Mouse (Mus musculus) midbrain, embryonic 16.5 days (tissue): ENCODE results near the gene Scg5. TPM values are rescaled to one million over a fixed set of nuclear protein-coding genes. Genes with fewer than 3 reads are reported as not detected.

Experiments used
- ATAC-seq: fragments of 200-750 bp; cut with Nextera tagmentation; 2 replicates; pipeline ENCODE4 v1.8.0; 2017; ENCODE audit warnings: moderate TSS enrichment
- H3K27ac ChIP-seq: fragments of 300-500 bp; sonication (generic); 2 replicates; pipeline ENCODE4 v1.5.1; 2014; ENCODE audit warnings: mild to moderate bottlenecking, low read length, mixed read lengths
- H3K27me3 ChIP-seq: fragments of 300-500 bp; sonication (generic); 2 replicates; pipeline ENCODE4 v1.6.1; 2014; ENCODE audit warnings: low read depth, low read length, mixed read lengths; ENCODE audit not compliant: control insufficient read depth, insufficient read depth
- H3K36me3 ChIP-seq: fragments of 300-500 bp; sonication (generic); 2 replicates; pipeline ENCODE4 v1.6.1; 2014; ENCODE audit warnings: mild to moderate bottlenecking, low read length, moderate library complexity, mixed read lengths; ENCODE audit not compliant: control insufficient read depth, insufficient read depth
- H3K4me1 ChIP-seq: fragments of 300-500 bp; sonication (generic); 2 replicates; pipeline ENCODE4 v1.6.1; 2014; ENCODE audit warnings: mild to moderate bottlenecking, low read length, mixed read lengths; ENCODE audit not compliant: control insufficient read depth, insufficient read depth
- H3K4me2 ChIP-seq: fragments of 300-500 bp; sonication (generic); 2 replicates; pipeline ENCODE4 v1.6.1; 2014; ENCODE audit warnings: mild to moderate bottlenecking, low read length, mixed read lengths
- H3K4me3 ChIP-seq: fragments of 300-500 bp; sonication (generic); 2 replicates; pipeline ENCODE4 v1.5.1; 2014; ENCODE audit warnings: low read depth, mild to moderate bottlenecking, low read length, moderate library complexity, mixed read lengths
- H3K9ac ChIP-seq: fragments of 300-500 bp; sonication (generic); 2 replicates; pipeline ENCODE4 v1.6.1; 2014; ENCODE audit warnings: low read depth, low read length, mixed read lengths
- H3K9me3 ChIP-seq: fragments of 300-500 bp; sonication (generic); replicated peaks from 2 replicates; pipeline ENCODE4 v1.6.1; 2014; ENCODE audit warnings: mild to moderate bottlenecking, low read length, mixed read lengths; ENCODE audit not compliant: control insufficient read depth, poor library complexity, severe bottlenecking
- WGBS: fragments of 180-500 bp; shearing (Covaris S2); extraction: QIAGEN DNeasy Blood & Tissue Kit; methylation state at CpG from one replicate; pipeline ENCODE4 v1.1.7; 2014; 5-methylcytosine and 5-hydroxymethylcytosine counted together
- polyA plus RNA-seq: library from polyadenylated mRNA; unstranded; fragments of >200 nt; fragmentation: Nextera tagmentation; extraction: Ambion mirVana; gene quantifications from 2 replicates; pipeline ENCODE4 v1.2.1, GENCODE M21; 2015

Gene Scg5
- polyA plus RNA-seq, 1 experiment from 2014 or later = 297 TPM

DNA sequence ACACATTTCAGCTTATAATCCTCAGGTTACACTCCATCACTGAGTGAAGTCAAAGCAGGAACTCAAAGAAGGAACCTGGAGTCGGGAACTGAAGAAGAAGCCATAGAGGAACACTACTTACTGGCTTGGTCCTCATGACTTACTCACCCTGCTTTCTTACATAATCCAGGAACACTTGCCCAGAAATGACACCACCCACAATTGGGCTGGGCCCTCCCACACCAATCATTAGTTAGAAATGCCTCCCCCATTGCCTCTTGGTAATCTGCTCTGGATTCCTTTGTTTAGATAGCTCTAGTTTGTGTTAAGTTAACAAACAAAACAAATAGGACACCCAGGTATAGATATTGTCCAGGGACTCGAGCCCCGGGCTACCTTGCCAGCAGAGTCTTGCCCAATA is 100.3 kb downstream of the Scg5 start:
- Histone ChIP-seq H3K4me2 (no peak overlapping the region), H3K9me3 (no peaks in the 10 kb centered on the region), H3K9ac (no peak overlapping the region), H3K27ac (no peak overlapping the region), H3K4me1 (no peaks in the 10 kb centered on the region), H3K4me3 (no peak overlapping the region), H3K36me3 (no peaks in the 10 kb centered on the region), H3K27me3 (no peaks in the 10 kb centered on the region)
- WGBS = 89% methylated on average over 3 of the region's 3 CpGs
- no peak for ATAC-seq

Other genes with a start within 250 kb of the Scg5 start
- gene Grem1, start 70.5 kb downstream of the Scg5 start, polyA plus RNA-seq = 0.82 and 1.1 TPM in 2 replicates
- gene Arhgap11a, start 19.5 kb upstream of the Scg5 start, polyA plus RNA-seq = 4.0 and 6.4 TPM in 2 replicates
- gene Gjd2, start 184.5 kb upstream of the Scg5 start, polyA plus RNA-seq = 10.5 and 11.9 TPM in 2 replicates
- gene Actc1, start 224.4 kb upstream of the Scg5 start, polyA plus RNA-seq = 0.51 and 0.97 TPM in 2 replicates